Mouse (Mus musculus) olfactory bulb, adult 2 months (tissue): Measurements from ENCODE around the gene 1500011B03Rik.

Experiments used
- CTCF ChIP-seq: fragments of 200-500 bp; IDR thresholded peaks from 2 replicates; pipeline ENCODE4 v1.5.1; 2012; ENCODE audit warnings: low read depth, mild to moderate bottlenecking, low read length, moderate library complexity; ENCODE audit not compliant: insufficient read depth
- POLR2A ChIP-seq: fragments of 200-500 bp; IDR thresholded peaks from 2 replicates; pipeline ENCODE4 v1.6.1; 2012; ENCODE audit warnings: mild to moderate bottlenecking, low read depth, low read length, moderate library complexity; ENCODE audit not compliant: insufficient read depth

DNA sequence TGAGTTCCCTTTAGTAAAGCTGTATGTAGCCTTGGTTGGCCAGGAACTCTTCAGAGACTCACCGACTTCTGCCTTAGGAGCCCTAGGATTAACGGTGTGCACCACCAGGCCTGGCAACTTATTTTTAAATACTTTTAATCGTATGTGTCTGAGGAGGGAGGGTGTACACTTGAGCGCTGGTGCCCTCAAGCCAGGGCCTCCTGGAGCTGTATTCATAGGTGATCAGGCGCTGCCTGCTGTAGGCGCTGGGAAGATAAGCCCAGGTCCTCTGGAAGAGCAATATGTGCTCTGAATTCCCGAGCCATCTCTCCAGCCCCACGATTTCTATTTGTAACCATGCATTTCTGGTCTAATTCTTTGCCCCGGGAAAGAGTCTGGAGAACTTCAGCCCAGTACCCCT is 16.2 kb downstream of the 1500011B03Rik start:
- TF ChIP-seq CTCF, result no peak
- TF ChIP-seq POLR2A, result no peak
